Mouse (Mus musculus) right cerebral cortex, postnatal 25 days (tissue): ENCODE measurements around the gene Upk3b.

Source experiments
- DNase-seq: peaks from one replicate; pipeline ENCODE4 v3.0.0; 2022

Gene Upk3b

DNA sequence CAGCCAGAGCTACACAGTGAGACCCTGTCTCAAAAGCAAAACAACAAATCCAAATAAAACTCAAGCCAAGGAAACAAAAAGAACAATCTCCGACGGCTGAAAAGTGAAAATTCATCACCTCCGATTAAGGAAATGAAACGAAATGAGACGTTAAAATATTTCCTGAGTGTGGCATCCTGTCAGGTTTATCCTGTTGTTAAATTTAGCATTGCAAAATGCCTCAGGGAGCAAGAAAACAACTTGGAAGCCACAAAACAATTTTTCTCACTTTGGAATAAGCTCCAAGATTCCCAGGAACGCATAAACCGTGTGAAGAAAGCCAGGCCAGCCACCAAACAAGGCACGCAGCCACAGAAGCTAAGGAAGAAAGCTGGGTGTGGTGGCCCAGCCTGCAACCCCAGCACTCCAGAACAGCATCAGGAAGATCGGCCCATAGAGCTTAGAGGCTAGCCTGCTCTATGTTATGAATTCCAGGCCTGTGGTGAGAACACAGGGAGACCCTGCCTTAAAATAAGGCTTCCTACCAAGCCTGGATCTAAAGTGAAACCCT, 38.8 kb downstream of the Upk3b start:
- DNase-seq, result no peak

DNA sequence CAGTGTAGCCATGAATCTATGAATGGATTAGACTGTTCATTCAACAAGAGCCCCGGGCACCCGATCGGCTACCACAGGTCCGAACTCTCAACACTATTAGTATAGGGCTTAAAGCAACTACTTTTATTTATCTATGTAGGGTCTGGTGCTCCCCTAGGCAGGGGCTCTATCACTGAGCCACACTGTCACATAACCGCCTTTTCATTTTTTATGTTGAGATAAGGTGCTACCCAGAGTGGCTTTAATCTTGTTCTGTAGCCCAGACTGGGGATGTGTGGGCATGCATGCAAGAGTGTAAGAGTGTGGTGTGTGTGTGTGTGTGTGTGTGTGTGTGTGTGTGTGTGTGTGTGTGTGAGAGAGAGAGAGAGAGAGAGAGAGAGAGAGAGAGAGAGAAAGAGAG, 39.8 kb downstream of the Upk3b start:
- DNase-seq, result no peak

DNA sequence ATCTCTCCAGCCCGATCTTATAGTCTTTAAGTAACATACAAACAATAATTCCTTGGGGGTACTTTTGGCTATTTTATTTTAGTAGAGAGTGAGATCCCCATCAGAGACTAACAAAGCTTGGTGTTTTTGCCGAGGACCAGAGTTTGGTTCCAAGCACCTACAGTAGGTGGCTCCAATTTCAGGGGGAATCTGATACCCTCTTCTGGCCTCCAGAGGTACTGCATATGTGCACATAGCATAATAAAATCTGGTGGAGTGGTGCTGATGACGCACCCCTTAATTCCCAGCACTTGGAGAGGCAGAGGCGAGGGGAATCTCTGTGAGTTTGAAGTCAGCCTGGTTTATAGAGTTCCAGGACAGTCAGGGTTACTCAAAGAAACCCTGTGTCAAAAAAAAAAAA, 44.0 kb downstream of the Upk3b start:
- no peak for DNase-seq

DNA sequence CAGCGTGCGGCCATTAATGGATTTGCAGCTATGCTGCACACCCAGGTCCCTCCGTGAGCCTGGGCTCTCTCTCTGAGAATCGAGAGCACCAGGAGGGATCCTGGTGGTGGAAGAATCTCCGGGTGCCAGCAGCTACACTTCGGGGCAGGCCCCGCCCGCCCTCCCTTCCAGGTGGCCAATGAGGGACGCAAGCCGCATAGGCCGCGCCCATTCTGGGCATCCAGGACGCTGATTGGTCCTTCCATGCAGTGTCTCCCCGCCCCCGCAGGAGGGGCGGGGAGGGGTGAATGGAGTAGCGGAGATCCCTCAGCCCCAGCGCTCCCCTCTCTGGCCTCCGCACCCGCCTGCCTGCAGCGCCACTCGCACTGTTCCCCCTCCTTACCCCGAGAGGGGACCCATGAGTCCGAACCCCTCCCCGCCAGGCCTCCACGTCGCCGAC, 45.4 kb downstream of the Upk3b start, which contains the start of gene Rasa4:
Rasa4 (plus strand) TSS at position 248 of the 439 bp plus-strand sequence.
- peak; percentile 92 for DNase-seq

DNA sequence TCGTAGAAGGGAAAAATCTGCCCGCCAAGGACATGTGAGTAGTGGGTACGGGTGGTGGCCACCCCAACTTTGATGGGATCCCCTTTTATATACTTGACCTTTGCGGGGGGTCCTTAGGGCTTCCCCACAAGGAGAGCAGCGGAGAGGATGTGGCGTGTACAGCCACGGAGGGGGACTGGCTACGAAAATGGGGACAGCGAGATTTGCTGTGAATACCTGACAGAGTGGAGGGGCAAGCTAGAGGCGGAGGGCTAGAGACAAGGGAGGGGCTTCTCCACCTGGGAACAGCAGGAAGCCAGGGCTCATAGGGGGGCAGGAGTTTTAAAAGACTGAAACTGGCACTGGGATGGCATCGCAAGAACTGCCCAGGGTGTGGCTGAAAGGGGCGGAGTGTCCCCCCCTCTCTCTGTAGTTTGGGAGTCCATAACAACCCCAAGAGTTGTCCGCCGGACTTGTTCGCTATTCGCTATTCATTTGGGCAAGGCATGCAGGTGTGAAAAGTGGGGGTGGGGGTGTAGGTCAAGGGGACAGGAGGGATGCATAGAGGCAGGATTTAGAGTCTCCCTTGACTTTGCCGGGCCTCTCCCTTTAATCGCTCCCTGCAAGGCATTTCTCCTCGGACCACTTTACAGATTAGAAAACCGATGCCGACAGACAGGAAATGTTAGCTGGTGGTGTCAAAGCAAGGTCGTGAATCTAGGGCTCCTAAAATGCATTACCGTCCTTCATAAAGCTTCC, 46.0 kb downstream of the Upk3b start:
- DNase-seq, result no peak

DNA sequence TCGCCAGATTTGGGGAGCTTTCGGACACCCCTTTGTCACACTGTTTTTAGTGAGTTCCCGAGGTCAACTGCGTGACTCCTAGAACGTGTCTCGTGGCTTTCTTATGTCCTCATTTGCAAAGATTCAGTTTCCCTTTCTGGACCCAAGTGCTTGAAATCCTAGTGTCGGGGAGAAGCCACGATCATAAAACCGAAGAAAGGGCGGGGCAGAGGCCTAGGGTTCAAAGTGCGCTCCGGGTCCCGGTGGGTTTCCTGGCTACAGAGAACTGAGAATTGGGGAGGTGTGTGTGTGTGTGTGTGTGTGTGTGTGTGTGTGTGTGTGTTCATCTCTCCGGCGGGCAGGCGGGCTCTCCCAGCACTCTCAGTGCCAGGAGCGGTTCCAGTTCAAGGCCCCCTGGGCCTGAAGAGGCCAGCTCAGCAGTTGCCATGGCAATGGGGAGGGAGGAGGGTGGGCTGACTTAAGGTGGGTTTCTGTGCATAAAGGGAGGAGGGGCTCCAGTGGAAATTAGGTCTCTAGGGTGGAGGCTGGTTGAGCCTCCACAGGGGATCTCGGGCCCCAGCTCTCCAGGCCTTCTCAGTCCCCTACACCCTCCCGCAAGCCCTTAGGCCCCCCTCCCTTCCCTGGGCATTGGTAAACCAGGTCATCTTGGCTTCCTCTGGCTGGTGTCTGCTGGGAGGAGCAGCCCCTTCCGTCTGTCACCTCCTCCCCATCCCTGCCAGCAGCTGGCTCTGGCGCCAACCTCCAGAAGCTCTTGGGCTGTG, 46.8 kb downstream of the Upk3b start:
- DNase-seq, result no peak

DNA sequence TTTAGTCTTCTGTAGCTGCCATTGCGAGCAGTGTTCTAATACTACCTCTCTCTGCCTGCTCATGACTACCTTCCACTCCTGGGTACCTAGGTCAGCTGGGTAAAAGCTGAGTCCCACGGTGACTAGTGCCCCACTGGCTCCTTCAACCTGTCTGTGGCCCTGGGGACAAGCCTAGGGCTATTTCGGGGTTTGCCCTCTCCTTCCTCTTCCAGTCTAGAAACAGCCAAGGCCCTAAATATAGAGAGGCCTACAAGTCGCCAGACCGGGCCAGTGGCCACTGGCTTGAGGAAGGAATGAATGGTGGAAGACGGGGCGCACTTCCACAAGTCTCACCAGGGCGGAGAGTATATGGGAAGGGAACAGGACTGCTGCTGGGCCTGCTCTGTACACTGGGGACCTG, 48.0 kb downstream of the Upk3b start:
- DNase-seq, result no peak

DNA sequence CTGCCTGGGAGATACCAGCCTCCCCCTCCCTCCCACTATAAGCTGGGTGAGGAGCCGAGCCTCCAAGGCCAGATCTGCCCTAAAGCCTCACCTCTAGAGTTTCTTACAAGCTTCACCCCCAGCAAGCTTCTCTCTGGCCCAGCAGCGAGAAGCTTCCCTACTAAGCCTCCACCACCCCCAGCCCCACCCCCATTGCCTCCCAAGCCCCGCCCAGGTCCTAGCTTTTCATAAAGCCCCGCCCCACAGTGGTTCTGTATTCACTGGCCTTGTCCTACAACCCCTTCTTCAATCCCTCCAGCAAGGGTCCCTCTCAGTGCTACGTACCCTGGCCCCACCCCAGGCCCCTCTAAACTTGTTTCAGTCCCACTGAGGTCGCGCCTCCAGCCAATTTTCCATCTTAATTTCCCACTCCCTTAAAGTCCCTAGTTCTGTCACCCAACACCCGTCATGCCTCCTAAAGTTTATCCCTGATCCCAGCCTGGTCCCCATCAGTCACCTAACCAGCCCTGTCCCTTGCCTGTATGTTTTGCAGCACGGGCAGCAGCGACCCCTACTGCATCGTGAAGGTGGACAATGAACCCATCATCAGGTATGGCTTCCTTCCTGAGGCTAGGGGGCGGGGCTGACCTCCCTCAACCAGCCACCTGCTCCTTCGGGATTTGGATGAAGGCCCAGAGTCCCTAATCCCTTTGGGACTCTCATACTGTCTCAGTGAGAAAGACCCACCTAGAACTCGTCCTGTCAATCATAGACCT, 50.7 kb downstream of the Upk3b start:
- no peak for DNase-seq

DNA sequence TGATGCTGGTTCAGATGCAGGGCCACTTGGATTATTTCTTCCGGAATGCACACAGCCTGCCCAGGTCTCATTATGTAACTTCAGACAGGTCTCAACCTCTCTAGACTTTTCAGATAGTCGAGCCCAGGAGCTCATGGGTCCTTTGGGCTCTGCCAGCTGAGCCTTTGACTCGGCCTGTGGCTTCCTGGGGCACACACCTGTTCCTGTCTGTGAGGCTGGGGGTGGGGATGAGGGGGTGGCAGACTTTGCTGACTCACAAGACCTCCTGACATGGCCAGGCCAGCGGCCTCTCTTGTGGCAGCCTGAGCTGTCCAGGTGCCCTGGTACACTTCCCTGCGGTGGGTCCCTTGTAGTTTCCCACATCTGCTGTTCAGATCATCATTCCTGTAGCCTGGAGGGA, 53.6 kb downstream of the Upk3b start:
- no peak for DNase-seq

DNA sequence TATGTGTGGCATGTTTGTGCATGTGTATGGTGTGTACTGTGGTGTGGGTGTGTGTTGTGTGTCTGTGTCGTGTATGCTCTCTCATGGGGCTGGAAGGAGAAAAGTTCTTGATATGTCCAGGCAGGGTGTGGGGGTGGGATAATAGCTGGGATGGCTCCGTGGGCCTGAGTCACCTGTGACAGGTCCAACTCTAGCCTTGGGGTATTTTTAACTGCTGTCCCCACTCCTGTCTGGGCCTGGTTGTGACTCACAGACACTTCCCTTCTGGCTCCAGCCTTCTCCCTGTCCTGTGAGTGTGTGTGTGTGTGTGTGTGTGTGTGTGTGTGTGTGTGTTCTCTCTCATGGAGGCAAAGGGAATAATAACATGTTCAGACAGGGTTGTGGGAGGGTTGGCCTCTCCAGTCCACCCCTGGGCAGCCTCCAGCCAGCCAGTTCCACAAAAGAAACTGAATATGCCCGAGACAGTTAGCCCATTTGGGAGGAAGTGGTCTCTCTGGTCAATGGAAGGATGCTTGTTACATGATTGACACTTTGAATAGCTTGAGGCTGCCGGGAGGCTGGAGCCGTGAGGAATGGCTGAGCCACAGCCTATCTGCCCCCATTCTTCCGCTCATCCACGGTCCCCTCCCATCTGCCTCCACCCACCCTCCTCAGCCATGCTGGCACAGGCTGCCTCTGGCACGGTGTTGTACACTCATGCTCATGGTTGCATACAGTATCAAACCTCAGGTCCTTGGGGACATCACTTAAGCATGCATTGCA, 56.1 kb downstream of the Upk3b start:
- peak; percentile 19 for DNase-seq

DNA sequence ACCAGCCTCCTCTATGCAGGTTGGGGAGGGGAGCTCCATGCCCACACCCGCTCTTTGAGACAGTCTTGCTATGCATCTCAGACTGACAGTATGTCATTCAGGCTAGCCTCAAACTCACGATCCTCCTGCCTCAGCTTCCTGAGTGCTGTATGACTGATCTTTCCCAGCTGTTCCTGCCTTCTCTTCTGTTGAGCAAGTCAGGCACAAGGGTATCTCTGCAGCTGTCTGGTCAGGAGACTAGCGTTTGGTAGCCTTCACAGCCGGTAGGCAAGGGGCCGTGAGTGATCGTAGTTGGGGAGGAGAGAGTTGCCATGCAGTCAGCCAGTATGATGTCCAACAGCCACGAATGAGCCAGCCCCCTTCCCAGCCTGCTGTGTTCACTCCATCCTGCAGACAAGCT, 56.8 kb downstream of the Upk3b start:
- DNase-seq, result no peak
